Mouse (Mus musculus) right cerebral cortex, postnatal 10 days (tissue): ENCODE measurements around the gene Cfap221.
A peak's percentile ranks its signal among the peaks of the same experiment; 100 is the strongest.

Experiments
- DNase-seq, 2 experiments: peaks; one replicate each; pipeline ENCODE4 v3.0.0; 2021; ENCODE audit warnings: low spot score in 2 of 2

Cfap221 gene

DNA sequence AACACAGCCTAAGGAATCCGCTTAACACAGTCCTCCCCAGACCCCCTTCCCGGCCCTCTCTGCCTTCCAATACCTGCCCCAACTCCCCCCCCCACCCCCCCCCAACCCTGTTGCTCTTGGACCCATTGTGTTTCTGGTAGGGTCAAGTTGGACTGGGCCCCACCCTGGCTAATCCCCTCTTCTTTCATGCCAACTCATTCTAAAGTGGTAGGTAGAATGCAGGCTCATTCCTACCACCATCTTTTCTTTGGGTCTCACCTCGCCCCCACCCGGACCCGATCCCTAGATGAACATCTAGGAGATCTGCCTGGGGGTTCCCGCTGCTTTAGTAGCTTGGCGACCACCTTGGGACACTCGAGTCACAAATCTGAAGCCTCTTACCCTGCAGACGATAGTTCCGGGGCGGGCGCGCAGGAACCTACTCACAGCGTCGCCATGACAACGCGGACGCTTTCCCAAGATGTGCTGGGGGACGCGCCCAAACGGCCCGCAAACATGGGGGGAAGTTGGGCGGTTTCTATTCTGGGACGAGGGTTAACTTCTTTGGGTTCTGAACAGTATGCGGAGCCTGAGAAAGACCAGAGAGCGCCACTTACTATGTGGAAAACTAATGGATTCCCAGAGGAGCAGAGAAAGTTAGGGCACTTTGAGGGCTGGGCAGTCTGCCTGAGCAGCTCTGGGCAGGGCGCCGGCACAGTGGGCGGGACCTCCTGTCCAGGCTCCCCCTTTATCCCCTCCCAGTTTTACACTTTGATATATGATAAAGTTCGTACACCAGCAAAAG, at the start of gene Cfap221:
Gene Cfap221, minus strand, starts transcription at position 437 of the 784 bp plus-strand sequence.
- peak; percentile 86 to 87 for DNase-seq

DNA sequence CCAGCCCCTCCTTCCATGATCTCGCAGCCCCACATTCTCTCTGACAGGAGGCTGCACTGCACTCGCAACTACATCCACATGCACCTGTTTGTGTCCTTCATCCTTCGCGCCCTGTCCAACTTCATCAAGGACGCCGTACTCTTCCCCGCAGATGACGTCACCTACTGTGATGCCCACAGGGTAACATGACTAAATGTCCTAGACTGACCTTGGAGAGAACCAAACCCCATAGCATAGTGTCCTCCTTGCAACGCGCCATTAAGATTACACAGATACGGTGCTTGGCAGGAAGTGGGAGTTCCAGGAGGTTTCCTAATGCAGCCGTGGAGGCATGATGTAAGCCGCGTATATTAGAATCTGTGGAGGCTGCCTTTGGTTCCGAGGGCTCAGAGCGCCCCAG, 47.5 kb upstream of the Cfap221 start:
- no peak for DNase-seq

DNA sequence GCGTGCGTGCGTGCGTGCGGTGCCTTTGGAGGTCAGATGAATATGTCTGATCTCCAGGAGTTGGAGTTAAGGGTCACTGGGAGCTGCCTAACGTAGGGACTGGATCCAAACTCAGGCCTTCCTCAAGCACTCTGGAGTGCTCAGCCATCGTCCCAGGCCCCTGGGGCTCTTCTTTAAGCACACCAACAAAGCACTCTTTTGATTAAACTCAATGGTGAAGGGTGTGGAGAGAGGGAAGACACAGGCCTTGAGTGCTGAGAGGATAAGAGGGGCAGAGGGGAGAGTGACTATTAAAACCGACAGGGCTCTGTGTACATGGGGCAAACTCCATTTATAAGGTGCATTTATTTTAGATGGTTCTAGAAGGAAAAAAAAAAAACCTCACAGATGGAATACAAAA, 45.4 kb upstream of the Cfap221 start:
- DNase-seq = no peak

DNA sequence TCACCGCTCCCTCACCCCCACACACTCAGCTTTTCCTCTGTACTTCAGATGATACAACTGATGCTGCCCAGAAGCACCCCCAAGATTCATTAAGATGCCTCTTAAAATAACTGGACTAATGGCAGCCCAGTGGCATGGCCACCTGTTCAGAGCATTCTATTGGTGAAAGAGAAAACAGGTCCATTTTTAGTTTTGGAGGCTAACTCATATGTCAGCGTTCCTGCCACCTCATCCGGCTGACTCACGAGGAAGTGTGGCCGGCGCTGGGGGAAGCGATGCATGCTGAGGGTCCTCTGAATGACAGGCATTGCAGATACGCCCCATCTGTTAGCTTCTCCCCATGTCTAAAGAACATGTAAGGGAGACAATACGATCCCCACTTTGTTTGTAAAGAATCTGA, 41.6 kb upstream of the Cfap221 start:
- no peak for DNase-seq

DNA sequence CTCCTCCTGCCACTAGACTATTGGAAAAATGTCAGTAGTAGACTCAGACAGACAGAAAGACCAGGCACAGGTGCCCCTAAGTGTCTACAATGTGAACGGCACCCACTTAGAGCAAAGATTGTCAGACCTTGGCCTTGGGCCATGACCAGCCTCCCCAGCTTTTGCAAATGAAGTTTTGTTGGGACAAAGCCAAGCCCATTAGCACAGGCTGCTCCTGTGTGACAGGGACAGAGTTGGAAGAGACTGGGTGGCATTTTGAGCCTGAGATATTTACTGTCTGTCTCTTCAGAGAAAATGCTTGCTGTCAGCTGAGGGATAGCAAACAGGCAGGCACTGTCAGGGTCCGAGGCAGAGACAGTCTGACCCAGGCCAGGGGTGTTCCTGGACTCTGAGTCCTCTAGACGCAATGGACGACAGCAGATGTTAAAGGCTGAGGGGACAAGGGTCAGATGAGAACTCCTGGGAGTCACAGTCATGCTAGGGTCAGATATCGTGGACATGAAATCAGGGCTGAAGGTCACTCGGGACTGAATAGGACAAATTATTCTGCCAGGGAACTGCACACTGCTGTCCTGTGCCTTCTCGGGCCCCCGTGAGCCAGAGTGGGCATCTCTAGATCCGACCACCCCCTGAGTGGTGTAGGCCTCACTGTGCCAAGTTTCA, 40.1 kb upstream of the Cfap221 start:
- DNase-seq = no peak

DNA sequence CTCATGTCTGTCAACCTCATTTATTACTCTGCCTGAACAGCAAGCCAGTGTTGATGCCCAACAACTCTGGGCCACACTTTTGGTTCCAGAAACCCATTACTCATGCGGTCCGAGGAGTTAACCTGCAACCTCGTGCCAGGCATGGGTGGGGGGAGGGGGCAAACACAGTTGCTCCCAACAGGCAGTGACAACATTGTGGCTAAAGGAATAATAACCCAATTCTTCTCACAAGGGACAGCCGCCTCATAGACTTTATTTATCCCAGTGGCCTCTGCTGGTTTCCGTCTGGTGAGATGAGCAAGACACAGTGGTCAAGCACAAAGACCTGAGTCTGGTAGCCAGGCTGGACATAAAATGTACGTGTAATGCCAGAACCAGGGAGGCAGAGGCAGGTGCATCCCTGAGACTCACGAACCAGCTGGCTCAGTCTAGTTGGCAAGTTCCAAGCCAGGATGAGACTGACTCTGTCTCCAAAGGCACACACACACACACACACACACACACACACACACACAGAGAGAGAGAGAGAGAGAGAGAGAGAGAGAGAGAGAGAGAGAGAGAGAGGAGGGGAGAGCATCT, 38.5 kb upstream of the Cfap221 start:
- DNase-seq = no peak

DNA sequence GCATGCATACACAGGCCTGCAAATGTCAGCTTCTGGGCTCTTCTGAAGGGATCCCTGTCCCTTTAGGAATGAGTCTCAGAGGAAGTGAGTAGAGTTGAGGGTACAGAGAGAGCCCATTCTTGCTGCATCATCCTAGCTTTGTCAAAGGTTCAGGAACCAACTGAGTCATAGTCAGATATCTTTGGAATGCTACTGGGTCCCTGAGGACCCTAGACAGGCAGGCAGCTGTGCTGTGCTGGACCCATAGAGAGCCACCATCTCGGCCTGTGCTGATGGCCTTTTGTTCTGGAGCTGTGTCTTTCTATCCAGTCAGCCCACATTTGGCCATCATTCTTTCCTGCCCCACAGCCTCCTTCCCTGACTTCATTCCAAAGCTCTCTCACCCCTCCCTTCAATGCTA, 37.8 kb upstream of the Cfap221 start:
- no peak for DNase-seq

DNA sequence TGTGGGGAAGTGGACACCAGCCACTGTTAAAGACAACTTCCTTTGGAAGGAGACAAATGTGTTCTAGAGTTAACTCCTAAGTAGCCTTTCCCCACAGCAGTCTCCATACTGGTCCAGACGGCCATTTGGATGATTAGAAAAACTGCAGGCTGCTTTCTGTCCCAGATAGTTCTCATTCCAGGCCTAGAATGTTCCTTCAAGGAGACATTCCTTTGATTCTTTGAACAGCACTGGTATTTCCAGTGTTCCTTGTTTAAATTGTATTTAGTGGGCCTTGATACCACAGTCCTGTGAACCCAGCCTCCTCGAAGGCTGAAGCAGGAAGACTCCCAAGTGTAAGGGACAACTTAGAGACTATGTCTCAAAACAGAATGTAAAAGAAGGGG, 36.4 kb upstream of the Cfap221 start:
- DNase-seq = no peak

DNA sequence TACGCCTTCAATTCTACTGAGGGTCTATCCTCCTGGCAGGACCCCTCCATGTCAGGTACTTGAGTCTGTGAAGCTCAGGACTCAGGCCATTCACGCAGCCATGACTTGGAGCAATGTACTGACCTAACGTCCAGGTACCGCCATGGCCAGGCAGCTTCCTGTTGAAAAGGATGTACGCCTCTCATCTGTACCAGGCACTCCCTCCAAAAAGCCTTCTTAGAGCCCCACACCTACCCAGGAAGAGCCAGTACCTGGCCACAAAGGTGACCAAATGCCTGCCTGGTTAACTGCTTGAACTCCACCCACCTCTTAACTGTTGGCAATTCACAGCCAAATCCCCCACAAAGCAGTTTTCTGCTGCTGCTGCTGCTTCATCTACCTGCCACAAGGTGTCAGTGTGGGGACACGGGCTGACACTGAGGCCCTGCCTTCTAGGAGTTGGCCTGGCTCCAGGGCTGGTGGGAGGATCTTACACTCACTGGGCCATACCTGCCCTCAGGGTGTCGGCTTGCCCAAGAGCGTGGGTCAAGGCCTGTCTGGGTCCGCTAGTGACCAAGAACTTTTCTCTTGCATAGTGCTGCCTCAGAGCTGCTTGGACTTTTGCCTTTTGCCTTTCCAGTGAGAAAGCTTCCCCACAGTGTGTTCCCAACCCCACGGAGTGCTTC, 35.9 kb upstream of the Cfap221 start:
- DNase-seq = peak; percentile 85 to 86

DNA sequence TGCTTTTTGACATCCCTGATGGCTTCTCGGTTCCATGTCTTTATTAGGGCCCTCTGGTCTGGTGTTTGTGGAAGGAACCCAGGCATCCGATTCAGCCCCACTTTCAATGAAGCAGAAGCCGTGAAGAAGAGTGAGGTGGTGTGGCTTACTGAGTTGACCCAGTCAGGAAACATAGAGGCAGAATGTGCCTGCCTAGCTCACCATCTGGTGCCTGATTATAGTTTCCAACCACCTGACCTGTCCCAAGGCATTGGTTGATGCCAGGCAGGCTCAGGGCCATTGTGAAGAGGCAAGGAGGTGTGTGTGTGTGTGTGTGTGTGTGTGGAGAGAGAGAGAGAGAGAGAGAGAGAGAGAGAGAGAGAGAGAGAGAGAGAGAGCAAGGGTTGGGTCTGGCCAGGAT, 33.4 kb upstream of the Cfap221 start:
- DNase-seq = no peak

DNA sequence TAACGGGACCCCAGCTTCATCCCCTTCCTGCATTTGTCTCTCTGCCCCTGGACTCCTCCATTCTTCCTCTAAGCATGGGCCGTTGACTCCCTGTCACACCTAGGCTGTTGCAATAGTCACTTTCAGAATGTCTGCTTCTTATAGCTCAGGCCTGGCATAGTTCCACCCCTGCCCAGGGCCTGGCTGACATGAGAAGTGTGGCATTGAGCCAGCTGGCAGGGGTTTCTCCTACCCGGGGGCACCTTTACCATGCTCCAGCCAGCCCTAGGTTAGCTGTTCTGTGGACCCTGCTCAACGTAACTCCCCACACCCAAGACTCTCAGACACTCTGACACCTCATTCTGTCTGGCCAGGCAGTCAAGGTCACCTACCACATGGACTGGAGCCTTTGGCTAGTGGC, 30.7 kb upstream of the Cfap221 start:
- no peak for DNase-seq

DNA sequence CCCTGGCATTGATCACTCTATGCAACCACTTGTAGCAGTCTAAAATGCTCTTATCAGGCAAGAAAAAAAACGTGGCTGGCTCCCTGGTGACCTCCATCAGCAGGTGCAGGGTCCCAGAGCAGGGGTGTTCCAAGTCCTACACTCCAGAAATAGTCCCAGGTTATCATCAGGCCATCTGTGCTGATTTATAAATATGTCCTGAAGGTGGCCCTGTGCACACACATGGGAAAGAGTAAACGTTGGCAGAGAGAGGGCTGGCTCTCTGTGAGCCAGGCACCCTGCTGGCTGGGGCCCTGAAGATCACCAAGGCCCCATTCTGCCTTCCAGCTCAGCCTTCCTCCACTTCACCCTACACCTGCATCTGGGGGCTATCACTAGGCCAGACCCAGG, 28.0 kb upstream of the Cfap221 start:
- no peak for DNase-seq

DNA sequence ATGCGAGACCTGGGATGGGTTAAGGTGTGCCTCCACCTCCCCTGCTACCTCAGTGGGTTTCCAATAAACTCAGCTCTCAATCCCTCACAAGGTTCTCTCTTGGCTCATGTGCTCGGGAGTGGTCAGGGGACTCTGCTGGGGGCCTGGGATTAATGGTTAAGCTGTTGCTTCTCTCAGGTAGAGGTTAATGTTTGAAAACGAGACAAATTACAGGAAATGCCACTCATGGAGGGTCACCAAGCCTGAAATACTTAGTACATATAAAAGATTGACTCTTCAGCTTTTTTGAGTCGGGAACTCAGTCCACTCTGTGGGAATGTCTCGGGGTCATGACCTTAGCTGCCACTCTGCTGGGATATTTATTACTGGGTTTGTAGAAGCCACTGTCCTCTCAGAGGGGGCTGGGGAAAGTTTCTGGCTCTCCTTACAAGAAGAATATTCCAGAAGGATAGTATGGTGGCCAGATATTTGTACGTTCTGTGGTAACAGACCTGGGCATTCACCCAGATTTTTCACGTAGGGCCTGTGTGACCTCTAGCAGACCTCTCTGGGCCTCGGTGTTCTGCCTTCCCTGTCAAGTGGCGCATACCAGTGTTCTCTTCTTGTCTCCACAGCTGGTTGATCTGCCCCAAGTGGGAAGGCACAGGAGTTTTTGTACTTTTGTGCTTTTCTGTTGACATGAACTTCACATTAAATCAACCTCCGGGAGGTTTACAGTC, 27.5 kb upstream of the Cfap221 start:
- no peak for DNase-seq

DNA sequence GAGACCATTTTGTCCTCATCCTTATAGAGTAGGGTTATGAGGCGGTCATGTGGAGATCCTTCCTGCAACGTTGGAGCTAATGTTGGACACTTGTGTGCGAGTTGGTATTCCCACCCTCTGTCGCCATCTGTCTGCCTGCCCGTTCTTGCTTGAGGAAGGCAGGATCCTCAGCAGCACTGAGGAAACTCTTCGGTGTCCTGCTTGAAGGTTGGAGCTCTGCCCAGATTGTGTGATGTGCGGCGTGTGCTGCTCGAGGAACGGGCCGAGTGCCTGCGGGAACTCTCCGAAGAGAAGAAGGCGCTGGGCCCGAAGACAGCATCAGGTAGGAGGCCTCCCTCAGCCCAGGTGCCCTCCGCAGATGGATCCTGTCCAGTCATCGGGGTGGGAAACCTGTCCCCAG, 24.9 kb upstream of the Cfap221 start:
- peak; percentile 71 to 72 for DNase-seq

DNA sequence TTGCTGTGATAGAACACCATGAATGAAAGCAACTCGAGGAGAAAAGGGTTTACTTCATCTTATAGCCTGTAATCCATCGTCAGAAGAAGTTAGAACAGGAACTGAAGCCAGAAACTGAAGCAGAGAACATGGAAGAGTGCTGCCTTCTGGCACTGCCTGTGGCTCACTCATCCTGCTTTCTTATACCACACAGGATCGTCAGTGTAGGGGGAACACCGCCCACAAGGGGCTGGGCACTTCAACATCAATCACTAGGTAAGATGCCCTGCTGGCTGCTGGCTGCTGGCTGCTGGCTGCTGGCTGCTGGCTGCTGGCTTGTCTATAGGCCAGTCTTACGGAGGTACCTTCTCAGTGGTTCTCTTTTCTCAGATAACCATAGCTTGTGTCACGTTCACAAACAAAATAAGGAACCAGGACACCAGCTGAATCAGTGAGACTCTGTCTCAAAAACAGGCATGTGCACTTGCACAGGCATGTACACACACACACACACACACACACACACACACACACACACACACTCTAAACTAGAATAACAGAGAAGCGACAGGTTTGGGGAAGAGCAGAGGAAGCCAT, 23.4 kb upstream of the Cfap221 start:
- DNase-seq = no peak

DNA sequence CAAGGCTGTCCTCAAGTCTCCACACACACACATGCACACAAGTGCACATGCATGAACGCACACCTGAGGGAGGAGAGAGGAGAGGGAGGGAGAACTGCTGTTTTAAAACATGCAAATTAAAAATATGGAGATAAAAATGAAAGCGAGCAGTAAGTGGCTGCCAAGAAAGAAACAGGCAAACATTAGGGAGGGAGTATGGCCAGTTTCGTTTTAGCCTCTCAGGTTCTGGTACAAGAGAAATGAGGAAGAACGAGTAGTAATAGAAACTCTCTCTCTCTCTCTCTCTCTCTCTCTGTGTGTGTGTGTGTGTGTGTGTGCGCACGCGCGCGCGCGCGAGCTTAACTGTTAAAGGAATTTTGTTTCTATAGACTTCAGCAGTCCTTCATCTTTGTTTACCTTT, 22.4 kb upstream of the Cfap221 start:
- DNase-seq = no peak

DNA sequence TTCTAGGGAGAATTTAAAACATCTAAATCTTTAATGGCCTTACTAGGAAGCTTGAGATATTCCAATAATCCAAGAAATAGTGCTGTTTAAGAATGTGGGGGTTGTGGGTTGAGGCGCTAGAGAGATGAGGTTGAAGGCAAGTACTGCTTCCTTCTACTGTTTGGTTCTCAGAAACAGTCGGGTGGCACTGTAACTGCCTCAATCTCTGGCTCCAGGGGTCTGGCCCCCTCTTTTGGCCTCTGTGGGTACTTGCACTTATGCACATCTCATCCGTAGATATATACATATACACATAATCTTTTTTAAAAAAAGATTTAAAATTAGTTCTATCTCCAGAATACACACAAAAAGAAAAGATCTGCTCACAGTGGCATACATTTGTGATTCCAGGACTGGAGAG, 21.9 kb upstream of the Cfap221 start:
- DNase-seq = no peak

DNA sequence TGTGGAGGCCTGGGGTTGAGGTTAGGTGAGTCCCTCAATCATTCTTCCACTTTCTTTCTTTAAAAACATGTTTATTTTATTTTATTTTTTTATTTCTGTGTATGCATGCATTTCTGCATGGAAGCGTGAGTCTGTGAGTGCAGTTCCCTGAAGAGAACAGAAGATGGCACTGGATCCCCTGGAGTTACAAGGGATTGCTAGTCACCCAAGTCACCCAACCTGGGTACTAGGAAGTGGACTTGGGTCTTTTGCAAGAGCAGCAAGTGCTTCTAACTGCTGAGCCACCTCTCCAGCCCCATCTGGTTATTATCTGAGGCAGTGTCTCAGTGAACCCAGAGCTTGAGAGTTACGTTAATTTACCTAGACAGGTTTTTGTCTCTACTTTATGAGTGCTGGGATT, 19.2 kb upstream of the Cfap221 start:
- DNase-seq = no peak

DNA sequence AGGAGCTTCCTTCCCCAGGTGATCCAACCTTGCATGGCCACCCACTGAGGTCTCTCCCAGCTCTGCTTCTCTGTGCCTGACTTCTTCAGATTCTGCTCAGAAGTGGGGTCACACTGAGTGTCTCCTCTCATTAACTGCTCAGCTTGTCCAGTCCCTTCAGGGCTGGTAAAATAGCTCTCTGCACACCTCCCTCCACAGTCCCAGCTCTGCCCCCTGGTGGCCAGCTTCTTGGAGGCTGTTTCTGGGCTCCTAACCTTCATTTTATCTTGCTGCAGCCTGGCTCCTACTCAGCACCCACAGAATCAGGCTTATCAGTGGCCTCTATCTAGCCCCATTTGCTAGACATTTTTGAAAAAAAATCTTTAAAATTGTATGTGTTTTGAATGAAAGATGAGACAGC, 16.1 kb upstream of the Cfap221 start:
- peak in 1 of 2 experiments; percentile 69 for DNase-seq

DNA sequence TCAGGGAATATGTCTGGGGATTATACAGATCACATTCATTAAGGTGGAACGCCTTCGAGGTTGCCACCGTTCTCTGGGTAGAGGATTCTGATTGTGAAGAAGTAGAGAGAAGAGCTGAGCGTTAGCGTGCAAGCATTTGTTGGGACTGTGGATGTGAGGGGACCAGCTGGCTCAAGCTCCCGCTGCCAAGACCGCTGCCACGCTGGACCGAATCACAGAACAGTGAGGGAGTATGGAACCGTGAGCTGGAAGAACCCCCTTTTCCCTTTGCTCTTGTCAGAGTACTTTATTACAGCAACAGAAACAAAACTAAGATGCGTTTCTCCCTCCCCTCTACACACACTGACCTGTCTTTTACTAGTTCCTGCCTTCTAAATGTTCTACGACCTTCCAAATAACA, 15.6 kb upstream of the Cfap221 start:
- DNase-seq = no peak

DNA sequence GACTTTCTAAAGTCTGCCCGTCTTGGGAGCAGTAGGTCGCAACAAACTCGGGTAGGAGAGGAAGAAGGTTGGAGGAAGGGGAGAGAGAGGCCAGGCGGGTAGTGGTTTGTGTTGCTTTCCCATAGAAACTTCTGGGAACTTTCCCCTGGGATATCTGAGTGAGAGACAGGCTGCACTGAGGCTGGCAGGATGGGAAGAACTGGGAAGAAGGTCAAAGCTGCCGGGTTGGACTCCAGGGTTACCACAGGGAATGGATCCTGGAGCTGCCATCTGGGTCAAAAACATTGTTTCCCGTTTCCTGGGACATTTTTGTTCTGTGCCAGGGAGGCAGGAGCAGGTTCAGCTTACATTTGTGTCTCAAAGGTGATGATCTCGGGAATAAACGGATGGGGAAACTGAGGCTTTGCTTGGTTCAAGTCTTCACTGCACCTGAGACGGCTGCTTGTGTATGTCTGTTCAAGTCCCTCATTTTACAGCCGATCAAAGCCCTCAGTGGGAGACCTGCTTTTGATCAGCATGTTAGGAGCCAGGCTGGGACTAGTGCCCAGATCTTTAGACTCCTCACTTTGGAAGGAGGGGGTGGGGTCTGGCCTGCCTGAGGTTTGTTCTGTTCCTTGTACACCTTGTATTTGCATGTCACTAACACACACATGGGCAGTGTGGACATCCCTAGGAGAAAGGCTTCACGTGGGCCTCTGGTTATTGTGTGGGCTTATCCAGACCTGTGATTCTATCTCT, 11.0 kb upstream of the Cfap221 start:
- DNase-seq = no peak
